Mouse (Mus musculus) fibroblast of lung, adult 2 months (primary cell): ENCODE data around the gene Gm4894.

ENCODE experiments used
- DNase-seq: peaks from one replicate; pipeline ENCODE4 v3.0.0-alpha.2; 2011; ENCODE audit warnings: low read depth

The Gm4894 gene

GRCm38 (mm10) chr9:49250231-49250630 lies at the start of gene Gm4894:
Gm4894 (plus strand) TSS chr9:49250531.
- no peak for DNase-seq

DNA sequence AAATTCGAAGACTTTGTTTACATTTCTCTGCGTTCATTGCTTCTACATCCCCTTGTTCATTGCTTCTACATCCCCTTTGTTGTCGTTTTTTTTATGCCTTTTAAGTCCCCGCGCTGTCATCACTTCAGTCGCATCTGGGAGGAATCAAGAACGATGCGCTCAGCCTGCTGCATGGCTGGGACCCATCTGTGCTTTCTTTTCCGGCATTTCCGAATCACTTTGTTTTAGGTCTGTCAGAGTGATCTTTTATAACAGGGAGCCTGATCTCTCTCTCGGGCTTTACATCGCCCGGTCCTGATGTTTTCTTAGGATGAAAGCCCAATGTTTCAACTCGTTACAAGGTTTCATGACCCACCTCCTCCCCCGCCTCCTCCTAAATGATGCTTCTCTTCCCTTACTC lies 44.0 kb upstream of the Gm4894 start:
- DNase-seq: no peak

DNA sequence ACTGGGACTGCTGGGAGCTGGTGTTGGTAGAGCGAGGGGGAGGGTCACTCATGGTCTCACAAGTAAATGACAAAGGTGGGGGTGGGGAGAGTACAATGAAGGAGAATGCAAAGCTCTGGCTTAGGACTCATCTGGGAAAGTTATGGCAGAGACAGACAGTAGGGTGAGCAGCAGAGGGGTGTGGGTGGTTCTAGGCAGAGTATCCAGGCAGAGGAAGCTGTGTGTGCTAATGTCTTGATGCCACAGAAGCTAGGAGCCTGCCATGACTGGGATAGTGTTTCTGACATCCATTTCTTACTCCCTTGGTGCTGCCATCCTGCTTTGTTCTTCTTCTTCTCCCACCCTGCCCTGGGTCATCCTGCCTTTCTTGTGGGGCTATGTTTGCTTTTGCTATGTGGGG lies 38.8 kb upstream of the Gm4894 start:
- no peak for DNase-seq

DNA sequence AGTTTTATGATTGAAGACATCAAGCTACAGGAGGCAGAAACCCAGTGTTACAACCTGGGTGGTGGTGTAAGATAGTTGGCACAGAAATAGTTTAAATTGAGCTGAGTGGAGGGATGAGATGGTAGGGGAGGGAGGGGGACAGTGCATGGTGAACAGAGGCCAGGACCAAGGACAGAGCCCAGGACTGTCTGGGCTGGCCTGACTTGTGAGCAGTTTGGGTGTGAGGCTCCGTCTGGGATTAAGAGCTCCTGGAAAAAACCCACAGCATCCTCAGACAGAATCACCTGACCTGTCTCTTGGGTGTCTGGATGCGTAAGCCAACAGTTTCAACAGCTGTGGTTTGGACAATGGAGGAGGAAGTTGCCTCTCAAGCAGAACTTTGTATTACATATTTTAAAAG lies 35.6 kb upstream of the Gm4894 start:
- DNase-seq: no peak

DNA sequence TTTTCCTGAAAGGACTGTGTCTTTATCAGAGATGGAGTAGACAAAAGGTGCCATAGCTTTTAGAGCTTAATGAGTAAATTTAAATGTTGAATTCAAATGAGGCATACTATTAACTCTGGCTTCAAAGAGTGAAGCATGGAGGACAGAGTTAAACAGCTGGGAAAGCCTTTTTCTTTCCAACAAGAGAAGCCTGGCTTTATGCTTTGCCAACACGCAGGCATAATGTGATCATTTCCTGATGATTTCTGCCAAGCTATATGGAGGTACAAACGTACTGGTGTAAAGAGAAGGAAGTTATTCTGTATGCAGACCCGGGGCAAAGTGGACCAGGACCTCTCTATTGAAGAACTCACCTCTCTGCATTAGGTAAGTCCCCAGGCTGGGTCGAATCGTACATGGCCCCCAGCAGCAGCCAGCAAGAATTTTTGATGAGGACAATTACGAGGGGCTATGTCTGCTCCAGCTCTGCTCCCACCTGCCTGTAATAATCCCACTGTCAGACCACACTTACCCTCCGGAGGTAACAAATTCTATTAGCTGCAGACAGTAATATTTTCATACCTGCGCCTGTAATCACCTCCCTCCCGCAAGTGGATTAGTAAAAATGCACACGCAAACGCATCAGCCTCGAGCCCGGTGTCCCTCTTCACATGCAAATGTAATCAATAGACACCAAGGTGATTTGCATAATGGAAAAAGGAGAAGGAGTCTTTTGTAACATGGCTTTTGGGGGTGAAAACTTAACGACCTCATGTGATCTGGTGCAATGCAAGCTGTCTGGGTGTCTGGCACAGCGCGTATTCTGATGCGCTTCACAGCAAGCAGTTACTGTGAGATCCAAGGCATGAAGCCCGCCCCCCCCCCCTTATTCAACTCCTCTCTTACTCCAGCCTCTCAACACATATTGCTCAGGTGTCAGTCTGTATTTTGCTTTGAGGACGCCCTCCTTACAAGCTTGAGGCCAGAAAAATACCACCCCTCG lies 32.4 kb upstream of the Gm4894 start:
- no peak for DNase-seq

DNA sequence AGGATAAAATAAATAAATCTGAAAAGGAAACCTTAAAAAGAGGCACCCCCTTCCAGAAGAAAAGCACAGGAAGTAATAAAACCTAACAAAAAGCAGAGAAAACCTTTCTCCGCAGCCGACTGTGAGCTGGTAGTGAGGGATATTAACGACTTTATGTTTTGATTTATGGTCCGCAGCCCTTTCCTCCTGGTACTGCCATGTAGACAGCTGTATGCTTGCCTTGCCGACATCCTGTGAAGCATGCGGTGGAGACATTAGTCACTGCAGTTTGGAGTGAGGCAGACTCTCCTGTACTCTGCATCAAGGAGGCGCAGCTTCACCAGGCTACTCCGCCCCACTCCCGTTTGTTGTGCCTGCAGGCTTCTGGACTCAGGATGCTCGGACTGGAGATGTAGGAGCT lies 25.8 kb upstream of the Gm4894 start:
- no peak for DNase-seq

GRCm38 (mm10) chr9:49227442-49227841 lies 22.9 kb upstream of the Gm4894 start:
- DNase-seq: no peak

- no peak for DNase-seq
Observed at GRCm38 (mm10) chr9:49229054-49229453, 21.3 kb upstream of the Gm4894 start.

- DNase-seq: peak; percentile 14
Observed at GRCm38 (mm10) chr9:49246839-49247238, 3.5 kb upstream of the Gm4894 start.

GRCm38 (mm10) chr9:49268949-49269348 lies 18.6 kb downstream of the Gm4894 start:
- no peak for DNase-seq

- DNase-seq: no peak
Observed at GRCm38 (mm10) chr9:49273566-49273965, 23.2 kb downstream of the Gm4894 start.

DNA sequence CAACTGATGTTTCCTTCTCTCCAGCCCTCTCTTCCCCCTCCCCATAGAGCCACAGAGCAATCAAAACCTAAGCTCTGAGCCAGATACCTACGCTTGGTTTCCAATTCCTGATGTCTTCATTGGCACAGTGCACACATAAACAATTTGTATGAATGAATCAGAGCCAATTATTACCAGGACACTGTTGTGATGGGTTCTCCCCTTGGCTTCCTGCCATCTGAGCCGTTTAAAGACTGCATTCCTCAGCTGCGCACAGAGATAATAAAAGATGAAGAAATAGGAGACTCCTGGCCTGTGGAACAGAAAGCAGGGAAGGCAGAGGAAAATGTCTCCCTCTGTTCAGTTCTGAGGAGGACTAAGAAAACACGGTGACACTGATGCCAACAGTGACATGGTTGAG lies 25.6 kb downstream of the Gm4894 start:
- no peak for DNase-seq

DNA sequence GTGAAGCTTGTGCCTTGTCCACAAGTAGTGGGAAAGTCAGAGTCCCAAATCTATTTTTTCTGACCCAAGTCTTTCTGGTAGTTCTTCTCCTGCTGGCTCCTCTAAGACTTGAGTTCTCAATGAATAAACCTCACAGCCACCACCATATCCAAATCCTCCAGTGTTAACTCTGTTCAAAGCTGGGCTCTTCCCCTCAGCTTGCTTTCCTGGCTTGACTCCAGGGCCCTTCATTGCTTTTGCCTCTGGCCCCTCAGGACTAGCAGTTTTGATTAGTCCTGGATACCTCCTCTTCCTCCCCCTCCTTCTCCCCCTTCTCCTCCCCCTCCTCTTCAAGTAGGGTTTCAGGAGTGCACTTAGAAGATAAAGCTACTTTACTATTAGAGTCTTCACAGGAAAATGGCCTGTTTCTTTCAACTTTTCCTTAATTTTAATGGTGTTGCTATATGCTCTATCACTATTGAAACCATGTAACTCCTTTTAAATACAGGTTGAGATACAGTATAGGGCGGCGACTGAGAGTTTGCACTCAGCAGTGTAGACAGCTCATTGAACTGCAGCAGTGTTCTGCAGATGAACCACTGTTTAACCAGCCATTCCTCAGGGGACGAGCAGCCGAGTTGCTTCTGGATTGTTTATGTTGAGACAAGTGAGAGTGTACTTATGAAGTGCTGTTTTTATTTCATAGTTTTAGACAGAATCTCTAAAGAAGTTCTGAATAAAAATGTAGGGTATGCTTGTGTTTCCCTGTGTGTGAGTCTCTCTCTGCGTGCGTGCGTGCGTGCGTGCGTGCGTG lies 26.4 kb downstream of the Gm4894 start:
- no peak for DNase-seq

DNA sequence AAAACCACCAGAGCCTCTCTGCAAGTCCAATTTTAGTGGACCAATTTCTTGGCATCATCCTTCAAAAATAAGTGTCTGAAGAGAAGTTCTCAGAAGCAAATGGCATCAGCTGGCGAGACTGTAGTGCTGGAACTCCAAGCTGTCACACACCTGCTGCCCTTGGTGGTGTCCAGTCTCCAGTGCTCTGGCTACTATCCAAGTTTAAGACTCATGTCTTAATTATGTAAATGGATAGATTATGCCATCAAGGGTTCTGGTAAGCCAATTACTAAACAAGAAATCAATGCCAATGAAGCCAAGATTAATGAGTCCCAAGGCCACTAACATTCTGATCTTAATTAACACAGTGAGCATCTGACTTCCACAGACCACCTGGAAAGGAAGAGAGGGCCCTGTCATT lies 44.8 kb downstream of the Gm4894 start:
- DNase-seq: no peak

GRCm38 (mm10) chr9:49307576-49307975 lies 57.2 kb downstream of the Gm4894 start:
- no peak for DNase-seq

GRCm38 (mm10) chr9:49310821-49311220 lies 60.5 kb downstream of the Gm4894 start:
- DNase-seq: no peak

DNA sequence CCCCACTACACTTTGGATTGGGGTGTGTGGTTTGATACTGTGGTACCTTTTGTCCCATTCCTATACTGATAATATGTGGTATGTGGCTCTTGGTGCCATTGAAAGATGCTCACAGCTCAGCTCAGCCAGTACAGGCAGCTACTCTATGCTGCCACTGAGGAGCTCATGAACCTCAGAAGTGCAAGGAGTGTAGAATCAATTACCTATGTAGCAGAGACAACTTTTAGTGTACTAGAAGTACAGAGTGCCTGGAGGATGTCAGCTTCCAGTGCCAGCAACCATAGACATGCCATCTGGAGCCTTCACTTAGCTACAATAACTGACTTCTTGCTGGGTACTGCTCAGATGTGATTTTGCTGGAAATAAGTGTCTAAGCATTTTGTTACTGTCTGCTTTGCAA lies 68.3 kb downstream of the Gm4894 start:
- no peak for DNase-seq
